Mouse (Mus musculus) ES-CJ7 (cell line): ENCODE measurements around the gene Hivep3.

Experiments
- DNase-seq: peaks from one replicate; pipeline ENCODE4 v3.0.0; 2011; ENCODE audit warnings: low read depth, low spot score

Gene Hivep3

DNA sequence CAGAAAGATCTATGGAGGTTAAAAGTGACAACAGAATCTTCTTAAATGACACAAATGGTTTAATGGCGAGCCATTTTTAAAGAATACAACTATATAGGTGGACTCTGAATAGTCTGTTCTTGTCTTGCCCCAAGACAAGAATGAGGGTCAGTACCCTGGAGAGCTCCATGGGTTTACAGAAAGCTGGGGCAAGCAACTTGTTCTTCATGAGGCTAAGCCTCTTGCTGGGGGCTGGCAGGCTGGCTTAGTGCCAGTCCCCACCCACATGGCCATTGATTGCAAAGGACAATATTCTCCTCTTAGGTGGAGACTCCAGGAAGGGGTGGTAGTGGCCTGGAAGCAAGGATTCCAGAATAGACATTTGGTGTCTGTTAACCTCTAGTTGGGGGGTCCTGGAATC, 170.2 kb downstream of the Hivep3 start:
- DNase-seq = peak; percentile 58

- no peak for DNase-seq
Observed at GRCm38 (mm10) chr4:119904296-119904695, 170.7 kb downstream of the Hivep3 start.

DNA sequence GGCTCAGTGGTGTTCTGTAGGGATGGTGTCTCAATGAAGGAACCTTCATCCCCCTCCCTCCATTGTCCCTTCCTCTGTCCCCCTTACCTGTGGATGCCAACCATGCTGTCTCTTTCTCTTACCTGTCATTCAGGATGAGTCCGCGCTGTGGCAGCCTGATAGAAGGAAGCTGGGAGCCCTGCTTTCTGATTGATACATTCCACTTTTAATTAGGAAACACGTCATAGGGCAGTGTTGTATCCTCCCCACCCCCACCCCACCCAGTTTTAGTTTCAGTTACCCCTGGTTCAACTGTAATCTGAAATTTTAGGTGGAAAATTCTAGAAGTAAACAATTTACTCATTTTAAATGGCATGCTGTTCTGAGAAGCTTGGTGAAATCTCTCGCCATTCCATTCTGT, 173.5 kb downstream of the Hivep3 start:
- no peak for DNase-seq

- DNase-seq = no peak
Observed at GRCm38 (mm10) chr4:119911071-119911904, 177.7 kb downstream of the Hivep3 start.

DNA sequence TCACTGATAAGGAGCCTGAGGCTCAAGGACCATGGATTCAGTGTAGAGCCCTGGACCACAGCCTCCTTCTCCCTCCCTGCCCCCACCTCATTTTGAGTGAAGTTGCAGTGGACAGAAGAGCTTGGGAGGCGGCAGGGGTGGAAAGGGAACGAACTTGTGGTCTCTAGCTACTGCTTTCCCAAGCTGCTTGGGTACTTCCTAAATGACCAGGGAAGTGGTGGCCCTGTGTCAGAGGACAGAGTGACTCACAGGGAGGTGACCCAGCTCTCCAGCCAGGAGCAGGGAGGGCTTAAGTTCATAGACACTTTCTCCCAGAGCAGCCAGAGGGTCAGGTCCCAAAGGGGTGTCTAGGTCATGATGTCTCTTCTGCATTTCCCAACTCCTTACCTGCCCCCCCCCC, 178.6 kb downstream of the Hivep3 start:
- no peak for DNase-seq

DNA sequence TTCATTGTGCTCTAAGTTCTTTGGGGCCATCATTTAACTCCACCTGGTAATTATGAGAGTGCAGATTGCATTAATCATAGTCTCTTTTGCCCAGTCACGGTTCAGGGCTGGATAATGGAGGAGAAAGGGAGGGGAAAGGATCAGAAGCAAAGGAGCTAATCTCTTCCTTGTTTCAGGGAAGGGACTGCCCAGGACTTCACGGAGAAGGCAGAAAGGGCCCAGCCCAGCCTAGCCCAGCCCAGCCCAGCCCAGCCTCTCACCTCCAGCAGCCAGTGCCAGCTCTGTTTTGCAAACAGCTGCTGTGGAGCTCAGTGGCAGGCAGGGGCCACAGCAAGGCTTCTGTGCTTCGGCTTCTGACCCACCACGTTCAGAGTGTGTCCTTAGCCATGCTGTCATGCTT, 180.6 kb downstream of the Hivep3 start:
- DNase-seq = no peak

DNA sequence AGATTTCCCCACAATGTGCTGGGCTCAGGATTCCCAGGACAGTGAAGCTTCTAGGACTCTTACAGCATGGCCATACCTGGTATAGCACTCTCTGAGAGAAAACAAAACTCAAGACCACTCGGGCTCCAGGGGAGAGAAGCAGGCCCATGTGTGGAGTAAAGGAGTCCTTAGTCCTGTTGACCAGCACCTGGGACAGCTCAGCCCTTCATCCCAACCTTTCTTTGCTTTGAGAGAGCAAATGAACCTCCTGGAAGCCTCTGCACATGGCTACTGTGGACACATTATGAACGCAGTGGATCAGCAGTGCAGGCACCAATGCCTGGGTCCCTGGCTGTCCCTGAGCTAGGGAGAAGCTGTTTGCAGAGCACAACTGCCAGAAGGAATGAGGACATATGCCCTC, 181.5 kb downstream of the Hivep3 start:
- no peak for DNase-seq

DNA sequence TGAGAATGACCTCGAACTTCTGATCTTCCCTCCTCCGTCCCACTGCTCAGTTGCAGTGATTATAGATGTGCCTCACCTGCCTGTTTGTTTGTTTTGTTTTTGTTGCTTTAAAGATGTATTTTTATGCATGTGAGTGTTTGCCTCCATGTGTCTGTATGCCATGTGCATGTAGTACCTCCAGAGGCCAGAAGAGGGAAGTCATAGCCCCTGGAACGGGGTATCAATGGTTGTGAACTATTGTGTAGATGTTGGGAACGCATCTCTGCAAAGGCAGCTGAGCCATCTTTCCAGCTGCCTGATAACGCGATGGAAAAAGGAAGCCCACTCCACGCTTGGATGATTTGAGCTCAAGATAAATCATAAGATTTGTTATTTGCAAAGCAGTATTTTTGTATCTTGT, 183.9 kb downstream of the Hivep3 start:
- DNase-seq = peak; percentile 32

GRCm38 (mm10) chr4:119919349-119919748, 185.8 kb downstream of the Hivep3 start:
- no peak for DNase-seq

DNA sequence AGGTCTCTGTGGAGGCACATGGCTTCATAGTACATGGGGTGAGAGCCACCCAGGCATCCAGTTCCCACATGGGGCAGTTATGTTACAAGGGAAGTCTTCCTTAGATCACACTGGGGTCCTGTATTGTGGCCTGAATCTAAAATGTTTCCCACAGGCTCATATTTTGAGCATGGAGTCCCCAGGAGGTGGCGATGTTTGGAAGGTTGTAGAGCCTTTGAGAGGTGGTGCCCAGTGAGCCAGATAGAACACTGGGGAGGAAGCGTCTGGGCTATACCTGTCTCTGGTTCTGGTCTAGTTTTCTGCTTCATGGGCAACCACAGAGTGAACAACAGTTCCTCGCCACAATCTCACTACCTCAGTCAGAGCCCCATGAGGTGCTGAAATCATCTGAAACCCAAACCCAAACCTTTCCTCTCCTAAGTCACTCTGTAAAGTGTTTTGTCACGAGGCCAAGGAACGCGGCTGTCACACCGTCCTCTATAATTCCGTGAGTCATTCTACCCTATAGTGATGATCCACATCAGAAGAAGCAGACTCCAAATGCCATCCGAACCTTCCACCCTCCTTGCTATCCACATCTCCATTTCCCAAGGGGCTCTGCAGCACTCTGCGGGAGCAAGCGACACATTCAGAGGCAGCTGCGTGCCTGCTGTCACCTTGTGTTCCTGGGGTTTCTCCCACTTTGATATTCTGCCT, 187.6 kb downstream of the Hivep3 start:
- no peak for DNase-seq

GRCm38 (mm10) chr4:119921723-119922266, 188.2 kb downstream of the Hivep3 start:
- DNase-seq = no peak

GRCm38 (mm10) chr4:119922945-119923344, 189.4 kb downstream of the Hivep3 start:
- DNase-seq = no peak

- no peak for DNase-seq
Observed at GRCm38 (mm10) chr4:119923410-119923809, 189.8 kb downstream of the Hivep3 start.

DNA sequence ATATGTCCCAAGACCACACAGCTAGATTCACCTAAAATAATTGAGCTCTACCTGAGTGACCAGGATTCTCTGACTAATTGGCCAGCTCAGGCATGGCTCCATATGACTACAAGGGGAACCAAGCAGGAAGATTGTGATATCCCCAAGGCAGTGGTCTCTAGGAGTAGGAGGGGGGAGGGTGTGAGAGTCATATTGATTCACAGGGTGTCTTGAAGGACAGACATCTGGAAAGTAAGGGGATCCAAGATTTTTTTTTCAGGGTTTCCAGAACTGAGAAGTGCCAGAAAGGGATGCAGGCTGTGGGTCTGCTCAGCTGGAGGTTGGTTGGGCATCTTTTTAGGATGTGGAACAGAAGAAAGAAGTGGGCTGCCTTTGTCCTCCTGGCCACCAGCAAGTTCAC, 191.5 kb downstream of the Hivep3 start:
- DNase-seq = no peak

- no peak for DNase-seq
Observed at GRCm38 (mm10) chr4:119931923-119932322, 198.3 kb downstream of the Hivep3 start.

DNA sequence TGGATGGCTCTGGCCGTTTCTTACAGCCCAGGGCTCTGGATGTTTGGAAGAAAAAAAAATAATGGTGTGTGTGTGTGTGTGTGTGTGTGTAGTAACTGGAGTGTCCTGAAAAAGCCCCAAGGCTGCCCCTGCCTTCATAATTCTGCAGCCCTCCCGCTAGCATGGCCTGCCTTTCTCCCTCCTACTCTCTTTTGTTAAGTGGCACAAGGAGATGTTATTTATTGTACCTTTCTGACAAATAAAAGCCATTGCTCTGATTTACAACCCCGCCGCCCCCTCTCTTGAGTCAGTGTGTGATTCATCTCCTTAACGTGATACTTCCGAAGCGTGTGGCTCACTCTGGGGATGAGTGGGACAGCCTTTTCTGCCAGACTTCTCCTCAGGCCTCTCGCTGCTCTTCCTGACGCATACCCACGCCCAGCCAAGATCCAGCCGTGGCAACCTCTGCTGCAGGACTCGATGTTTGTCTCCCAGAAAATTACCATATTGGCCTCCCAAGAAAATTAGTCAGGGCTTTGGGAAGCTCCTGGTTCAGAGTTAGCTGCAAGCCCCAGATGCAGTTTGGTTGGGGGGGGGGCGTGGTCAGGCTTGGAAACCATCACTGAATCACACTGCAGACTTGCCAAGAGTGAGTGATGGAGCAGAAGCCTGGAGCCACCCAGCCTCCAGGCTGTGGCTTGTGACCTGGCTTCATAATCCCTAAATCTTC, 199.1 kb downstream of the Hivep3 start:
- no peak for DNase-seq

GRCm38 (mm10) chr4:119934901-119935300, 201.3 kb downstream of the Hivep3 start:
- no peak for DNase-seq

DNA sequence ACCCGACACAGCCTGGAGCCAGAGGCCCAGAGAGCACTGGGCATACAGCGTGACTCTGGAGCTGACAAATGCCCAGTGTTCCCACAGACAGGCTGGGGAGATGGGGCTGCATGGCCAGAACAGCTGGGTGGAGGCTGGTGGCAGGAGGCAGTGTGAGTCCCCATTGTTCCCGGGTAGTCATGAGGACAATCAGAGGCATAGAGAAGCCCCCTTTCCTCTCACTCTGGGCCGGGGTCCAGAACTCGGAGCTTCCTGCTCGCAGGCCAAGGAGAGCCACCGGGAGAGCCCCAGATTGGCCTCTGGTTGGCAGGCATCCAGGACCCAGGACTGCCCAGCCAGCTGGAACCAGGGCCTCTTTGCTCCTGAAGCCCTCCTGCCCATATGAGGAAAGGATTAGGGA, 204.3 kb downstream of the Hivep3 start:
- no peak for DNase-seq

GRCm38 (mm10) chr4:119938518-119938917, 204.9 kb downstream of the Hivep3 start:
- no peak for DNase-seq

GRCm38 (mm10) chr4:119939786-119940185, 206.2 kb downstream of the Hivep3 start:
- DNase-seq = no peak

- DNase-seq = no peak
Observed at GRCm38 (mm10) chr4:119946224-119946887, 212.8 kb downstream of the Hivep3 start.
